Mouse (Mus musculus): ENCODE results near the gene Gm17018. TPM values are rescaled to one million over a fixed set of nuclear protein-coding genes. Genes with fewer than 3 reads are reported as not detected.

The Gm17018 gene
- polyA plus RNA-seq, 1 experiment from 2014 or later, result 50.1 TPM

GRCm38 (mm10) chr19:45606701-45607100, 46.3 kb downstream of the Gm17018 start:
- Histone ChIP-seq H3K27ac (ENCODE audit: low read depth, low read length) (no peak overlapping the region), H3K9ac (ENCODE audit: low read length) (no peak overlapping the region), H3K4me1 (ENCODE audit: control insufficient read depth, insufficient read depth, low read length) (peaks cover 13% of the 10 kb centered on the region), H3K9me3 (replicated peaks; ENCODE audit: control insufficient read depth, low read length) (no peaks in the 10 kb centered on the region), H3K4me2 (ENCODE audit: low read length) (no peak overlapping the region), H3K36me3 (ENCODE audit: control insufficient read depth, insufficient read depth, low read length) (no peaks in the 10 kb centered on the region), H3K4me3 (ENCODE audit: low read depth, low read length) (no peak overlapping the region), H3K27me3 (replicated peaks; ENCODE audit: control insufficient read depth, insufficient read depth, low read length) (peaks cover 43% of the 10 kb centered on the region)
- WGBS, result 40% methylated on average over 4 of the region's 4 CpGs
- no peak for ATAC-seq
- DNase-seq (ENCODE audit: low spot score), result no peak

GRCm38 (mm10) chr19:45607479-45607878, 47.1 kb downstream of the Gm17018 start:
- Histone ChIP-seq H3K9me3 (replicated peaks; ENCODE audit: control insufficient read depth, low read length) (no peaks in the 10 kb centered on the region), H3K27me3 (replicated peaks; ENCODE audit: control insufficient read depth, insufficient read depth, low read length) (peaks cover 37% of the 10 kb centered on the region), H3K27ac (ENCODE audit: low read depth, low read length) (peak overlapping the region; percentile 66; the same call in 1 of the 2 replicates), H3K4me2 (ENCODE audit: low read length) (no peak overlapping the region), H3K9ac (ENCODE audit: low read length) (peak overlapping the region; percentile 35; the same call in 1 of the 2 replicates), H3K4me1 (ENCODE audit: control insufficient read depth, insufficient read depth, low read length) (peaks cover 13% of the 10 kb centered on the region), H3K4me3 (ENCODE audit: low read depth, low read length) (no peak overlapping the region), H3K36me3 (ENCODE audit: control insufficient read depth, insufficient read depth, low read length) (no peaks in the 10 kb centered on the region)
- 5% methylated on average over 7 of the region's 7 CpGs for WGBS
- ATAC-seq (peak; percentile 81), DNase-seq (ENCODE audit: low spot score) (peak; percentile 78)

- Histone ChIP-seq H3K36me3 (ENCODE audit: control insufficient read depth, insufficient read depth, low read length) (no peaks in the 10 kb centered on the region), H3K4me2 (ENCODE audit: low read length) (no peak overlapping the region), H3K9me3 (replicated peaks; ENCODE audit: control insufficient read depth, low read length) (no peaks in the 10 kb centered on the region), H3K4me3 (ENCODE audit: low read depth, low read length) (no peak overlapping the region), H3K9ac (ENCODE audit: low read length) (no peak overlapping the region), H3K4me1 (ENCODE audit: control insufficient read depth, insufficient read depth, low read length) (peaks cover 13% of the 10 kb centered on the region), H3K27me3 (replicated peaks; ENCODE audit: control insufficient read depth, insufficient read depth, low read length) (peaks cover 28% of the 10 kb centered on the region), H3K27ac (ENCODE audit: low read depth, low read length) (no peak overlapping the region)
- no peak for DNase-seq (ENCODE audit: low spot score)
- no peak for ATAC-seq
- WGBS, result 79% methylated on average over 13 of the region's 13 CpGs
These were observed 48.4 kb downstream of the Gm17018 start for GRCm38 (mm10) chr19:45608648-45609339.

GRCm38 (mm10) chr19:45610823-45611222, 50.4 kb downstream of the Gm17018 start:
- WGBS, result 74% methylated on average over 5 of the region's 5 CpGs
- H3K27ac ChIP-seq (ENCODE audit: low read depth, low read length), result no peak overlapping the region
- DNase-seq (ENCODE audit: low spot score) (no peak), ATAC-seq (no peak)
- no peaks in the 10 kb centered on the region for H3K9me3 ChIP-seq (replicated peaks; ENCODE audit: control insufficient read depth, low read length)
- peaks cover 27% of the 10 kb centered on the region for H3K4me1 ChIP-seq (ENCODE audit: control insufficient read depth, insufficient read depth, low read length)
- H3K4me2 ChIP-seq (ENCODE audit: low read length), result no peak overlapping the region
- H3K9ac ChIP-seq (ENCODE audit: low read length), result no peak overlapping the region
- H3K36me3 ChIP-seq (ENCODE audit: control insufficient read depth, insufficient read depth, low read length), result no peaks in the 10 kb centered on the region
- H3K4me3 ChIP-seq (ENCODE audit: low read depth, low read length), result no peak overlapping the region
- peaks cover 9% of the 10 kb centered on the region; the same call in 1 of the 2 replicates for H3K27me3 ChIP-seq (replicated peaks; ENCODE audit: control insufficient read depth, insufficient read depth, low read length)

GRCm38 (mm10) chr19:45614375-45614774, 54.0 kb downstream of the Gm17018 start:
- DNase-seq (ENCODE audit: low spot score), result peak; percentile 57
- WGBS, result 47% methylated on average over 8 of the region's 8 CpGs
- Histone ChIP-seq H3K4me1 (ENCODE audit: control insufficient read depth, insufficient read depth, low read length) (peaks cover 30% of the 10 kb centered on the region), H3K27me3 (replicated peaks; ENCODE audit: control insufficient read depth, insufficient read depth, low read length) (peaks cover 6% of the 10 kb centered on the region; the same call in 1 of the 2 replicates), H3K4me3 (ENCODE audit: low read depth, low read length) (no peak overlapping the region), H3K36me3 (ENCODE audit: control insufficient read depth, insufficient read depth, low read length) (no peaks in the 10 kb centered on the region), H3K27ac (ENCODE audit: low read depth, low read length) (no peak overlapping the region), H3K9me3 (replicated peaks; ENCODE audit: control insufficient read depth, low read length) (no peaks in the 10 kb centered on the region), H3K9ac (ENCODE audit: low read length) (no peak overlapping the region), H3K4me2 (ENCODE audit: low read length) (no peak overlapping the region)
- no peak for ATAC-seq

GRCm38 (mm10) chr19:45614928-45615327, 54.5 kb downstream of the Gm17018 start:
- no peak overlapping the region for H3K27ac ChIP-seq (ENCODE audit: low read depth, low read length)
- peaks cover 30% of the 10 kb centered on the region for H3K4me1 ChIP-seq (ENCODE audit: control insufficient read depth, insufficient read depth, low read length)
- ATAC-seq (peak; percentile 37; the same call in 1 of the 2 replicates), DNase-seq (ENCODE audit: low spot score) (peak; percentile 39)
- H3K9me3 ChIP-seq (replicated peaks; ENCODE audit: control insufficient read depth, low read length), result no peaks in the 10 kb centered on the region
- no peak overlapping the region for H3K4me2 ChIP-seq (ENCODE audit: low read length)
- WGBS, result 41% methylated on average over 3 of the region's 3 CpGs
- no peaks in the 10 kb centered on the region for H3K36me3 ChIP-seq (ENCODE audit: control insufficient read depth, insufficient read depth, low read length)
- peaks cover 6% of the 10 kb centered on the region; the same call in 1 of the 2 replicates for H3K27me3 ChIP-seq (replicated peaks; ENCODE audit: control insufficient read depth, insufficient read depth, low read length)
- no peak overlapping the region for H3K4me3 ChIP-seq (ENCODE audit: low read depth, low read length)
- H3K9ac ChIP-seq (ENCODE audit: low read length), result peak overlapping the region; percentile 21; the same call in 1 of the 2 replicates

- DNase-seq (ENCODE audit: low spot score) (peak; percentile 32), ATAC-seq (peak; percentile 46; the same call in 1 of the 2 replicates)
- Histone ChIP-seq H3K27me3 (replicated peaks; ENCODE audit: control insufficient read depth, insufficient read depth, low read length) (peaks cover 6% of the 10 kb centered on the region; the same call in 1 of the 2 replicates), H3K36me3 (ENCODE audit: control insufficient read depth, insufficient read depth, low read length) (no peaks in the 10 kb centered on the region), H3K4me3 (ENCODE audit: low read depth, low read length) (no peak overlapping the region), H3K4me2 (ENCODE audit: low read length) (no peak overlapping the region), H3K9ac (ENCODE audit: low read length) (peak overlapping the region; percentile 21; the same call in 1 of the 2 replicates), H3K9me3 (replicated peaks; ENCODE audit: control insufficient read depth, low read length) (no peaks in the 10 kb centered on the region), H3K27ac (ENCODE audit: low read depth, low read length) (no peak overlapping the region), H3K4me1 (ENCODE audit: control insufficient read depth, insufficient read depth, low read length) (peaks cover 30% of the 10 kb centered on the region)
- 27% methylated on average over 12 of the region's 12 CpGs for WGBS
These were observed 55.2 kb downstream of the Gm17018 start for GRCm38 (mm10) chr19:45615415-45616213.

GRCm38 (mm10) chr19:45616214-45616518, 55.8 kb downstream of the Gm17018 start:
- no peaks in the 10 kb centered on the region for H3K36me3 ChIP-seq (ENCODE audit: control insufficient read depth, insufficient read depth, low read length)
- no peak overlapping the region for H3K9ac ChIP-seq (ENCODE audit: low read length)
- no peak overlapping the region for H3K4me2 ChIP-seq (ENCODE audit: low read length)
- ATAC-seq, result 0 out of 2 replicates have a peak, but pooled peaks have one; percentile 40
- no peak overlapping the region for H3K4me3 ChIP-seq (ENCODE audit: low read depth, low read length)
- H3K27me3 ChIP-seq (replicated peaks; ENCODE audit: control insufficient read depth, insufficient read depth, low read length), result peaks cover 3% of the 10 kb centered on the region; the same call in 1 of the 2 replicates
- no peak for DNase-seq (ENCODE audit: low spot score)
- 15% methylated on average over 4 of the region's 4 CpGs for WGBS
- H3K27ac ChIP-seq (ENCODE audit: low read depth, low read length), result no peak overlapping the region
- H3K4me1 ChIP-seq (ENCODE audit: control insufficient read depth, insufficient read depth, low read length), result peaks cover 30% of the 10 kb centered on the region
- no peaks in the 10 kb centered on the region for H3K9me3 ChIP-seq (replicated peaks; ENCODE audit: control insufficient read depth, low read length)
